Mouse (Mus musculus) heart, postnatal 14 days (tissue): Measurements from ENCODE around the gene Synj1. TPM values are rescaled to one million over a fixed set of nuclear protein-coding genes. Genes with fewer than 3 reads are reported as not detected.

Experiments used
- DNase-seq, 2 experiments: peaks; one replicate each; pipeline ENCODE4 v3.0.0; 2021 to 2022
- intact Hi-C: fragments of 180-260 bp; cut with DNase I; formaldehyde crosslinking; loops from one replicate; pipeline ENCODE4 v1.15.1; 2025
- long read RNA-seq, 2 experiments: library from polyadenylated mRNA; stranded (forward); transcript quantifications; one replicate each; pipeline ENCODE4 v2.0.0; 2021
- total RNA-seq, 2 experiments: library from RNA; stranded (reverse); gene quantifications; 2 replicates each; pipeline ENCODE4 v1.2.3; 2021

Gene Synj1
- 10 to 100 TPM; 28.6 to 32.5 TPM for total RNA-seq
- long read RNA-seq, experiment 1, partial matches to known transcripts, result 1 of 5 reads
- long read RNA-seq, experiment 1, other reads (novel, unspliced or antisense), result 4 of 5 reads
- long read RNA-seq, experiment 2, partial matches to known transcripts, result 2 of 3 reads
- long read RNA-seq, experiment 2, other reads (novel, unspliced or antisense), result 1 of 3 reads

DNA sequence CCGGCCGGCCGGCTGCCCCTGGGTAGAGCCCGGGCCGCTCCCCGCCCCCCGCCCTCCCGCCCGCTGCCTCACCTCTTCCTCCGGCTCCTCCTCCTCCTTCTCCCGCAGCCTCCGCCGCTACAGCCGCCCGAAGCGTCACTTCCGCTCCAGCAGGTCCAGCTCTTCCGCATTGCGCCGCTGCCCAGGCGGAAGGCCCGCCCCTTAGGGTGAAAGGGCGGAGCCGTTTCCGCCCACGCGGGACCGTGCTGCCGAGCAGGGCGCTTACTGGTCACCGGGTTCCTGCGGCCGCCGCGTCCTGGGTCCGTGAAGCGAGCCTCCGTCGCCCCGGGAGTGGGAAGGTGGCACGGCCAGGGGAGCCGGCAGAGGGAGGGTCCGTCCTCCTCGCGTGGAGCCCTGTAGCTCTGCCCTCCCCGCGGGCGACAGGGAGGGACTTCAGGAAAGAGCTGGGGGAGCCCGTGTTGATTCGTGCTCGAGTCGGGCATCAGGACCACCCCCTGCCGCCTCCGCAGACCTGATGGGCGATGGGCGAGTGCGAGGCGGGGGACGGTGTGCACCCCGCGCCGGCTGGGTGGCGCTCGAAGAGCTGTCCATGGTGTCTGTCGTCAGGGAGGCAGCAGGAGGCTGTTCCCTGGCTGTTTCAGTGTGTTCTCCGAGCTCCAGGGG is at the start of gene Synj1:
TSS of gene Synj1 (minus strand) at position 288 of the 663 bp plus-strand sequence.
- intact Hi-C loops, result loop anchor here (2.0 to 5.0 kb wide), 2 partner anchors 76 to 184 kb away; partner anchors contain the start of genes Cfap298 and Eva1c
- DNase-seq, result peak; percentile 93 to 95

DNA sequence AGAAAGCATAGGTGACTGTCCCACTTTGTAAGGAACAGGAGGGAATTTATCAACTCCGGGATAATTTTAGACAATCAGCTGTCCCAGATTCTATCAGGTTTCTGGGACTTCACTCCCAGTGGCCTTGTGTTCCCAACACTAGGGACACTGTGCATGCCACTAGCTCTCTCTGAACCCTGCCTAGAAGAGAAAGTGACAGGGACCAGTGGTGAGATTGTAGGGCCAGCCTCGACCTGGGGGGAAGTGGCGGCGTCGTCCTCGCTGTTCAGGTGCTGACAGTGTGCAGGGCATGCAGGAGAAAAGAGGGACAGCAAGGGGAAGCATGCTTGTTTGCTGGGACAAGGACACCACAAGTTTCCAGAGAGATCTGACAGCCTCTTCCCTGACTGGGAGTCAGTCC is 46.6 kb upstream of the Synj1 start:
- no peak for DNase-seq
- intact Hi-C loops, result no loop called here

DNA sequence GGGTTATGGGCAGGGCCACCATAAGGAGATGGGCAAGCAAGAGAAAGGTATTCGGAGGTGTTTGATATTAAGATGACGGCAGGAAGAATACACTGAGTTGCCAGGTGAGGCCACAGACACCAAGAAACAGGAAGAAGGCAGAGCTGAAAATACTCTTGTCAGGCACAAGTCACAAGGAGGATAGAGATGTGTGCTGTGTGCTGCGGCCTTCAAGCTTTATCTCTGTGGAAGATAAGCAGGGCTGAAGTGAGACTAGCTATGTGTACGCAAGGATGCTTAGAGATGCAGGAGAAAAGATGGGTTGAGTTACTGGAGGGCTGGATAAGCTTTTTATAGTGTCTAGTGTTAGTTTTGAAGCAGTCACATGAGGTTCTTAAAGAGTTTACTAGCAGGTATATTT is 46.2 kb upstream of the Synj1 start:
- intact Hi-C loops, result no loop called here

DNA sequence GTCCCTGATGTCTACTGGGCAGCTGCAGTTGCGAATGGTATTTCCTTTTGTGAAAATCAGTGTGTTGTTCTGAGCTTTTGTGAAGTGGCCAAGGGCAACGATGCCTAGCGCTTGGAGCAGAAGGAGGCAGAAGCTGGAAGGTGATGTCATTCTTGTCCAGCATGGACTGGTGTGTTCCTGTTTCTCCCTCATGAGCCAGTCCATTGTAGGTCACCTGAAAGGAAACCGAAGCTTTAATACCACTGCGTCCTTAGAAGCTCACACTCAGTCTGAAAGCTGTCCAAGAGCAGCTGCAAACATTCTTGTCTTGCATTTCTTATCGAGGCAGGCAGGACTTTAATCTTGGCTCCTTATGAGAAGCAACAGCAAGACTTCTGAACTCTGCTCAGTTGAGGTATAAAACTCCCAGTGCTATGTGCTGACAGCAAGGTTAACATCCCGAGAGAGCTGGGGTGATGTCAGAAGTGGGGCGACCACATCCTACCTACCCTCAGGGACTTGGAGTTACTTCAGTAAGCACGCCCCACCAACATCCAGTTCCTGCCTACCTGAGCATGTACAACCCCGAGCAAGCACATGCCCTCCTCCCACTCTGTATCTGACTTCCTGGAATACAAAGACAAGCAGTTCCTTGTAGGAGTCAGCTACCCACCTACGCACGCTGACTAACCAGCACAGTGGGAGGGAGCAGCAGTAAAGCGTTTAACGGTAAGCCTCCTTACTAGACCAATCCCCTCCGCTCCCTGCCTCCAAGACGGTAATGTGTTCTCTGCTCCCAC is 45.1 kb upstream of the Synj1 start:
- no peak for DNase-seq
- intact Hi-C loops, result no loop called here

More for the DNA sequence above, 46.2 kb upstream of the Synj1 start:
- DNase-seq, result no peak

DNA sequence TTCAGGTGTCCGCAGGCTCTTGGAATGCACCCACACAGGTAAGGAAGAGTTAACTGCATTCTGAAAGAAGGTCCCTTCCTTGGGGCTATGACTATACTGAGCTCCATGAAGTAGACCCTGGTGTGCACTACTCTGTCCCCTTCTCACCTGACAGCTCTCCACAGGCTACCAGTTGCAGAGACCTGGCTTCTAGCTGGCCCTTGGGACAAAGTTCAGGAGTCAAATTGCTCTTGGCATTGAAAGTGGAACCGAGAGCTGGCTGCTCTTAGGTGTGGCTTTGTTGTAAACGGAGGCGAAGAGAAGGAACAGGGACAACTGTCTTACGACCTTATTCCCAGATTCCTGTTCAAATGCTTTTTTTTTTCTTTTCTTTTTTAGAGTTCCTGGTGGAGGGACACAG is 44.0 kb upstream of the Synj1 start:
- no peak for DNase-seq
- intact Hi-C loops, result no loop called here

DNA sequence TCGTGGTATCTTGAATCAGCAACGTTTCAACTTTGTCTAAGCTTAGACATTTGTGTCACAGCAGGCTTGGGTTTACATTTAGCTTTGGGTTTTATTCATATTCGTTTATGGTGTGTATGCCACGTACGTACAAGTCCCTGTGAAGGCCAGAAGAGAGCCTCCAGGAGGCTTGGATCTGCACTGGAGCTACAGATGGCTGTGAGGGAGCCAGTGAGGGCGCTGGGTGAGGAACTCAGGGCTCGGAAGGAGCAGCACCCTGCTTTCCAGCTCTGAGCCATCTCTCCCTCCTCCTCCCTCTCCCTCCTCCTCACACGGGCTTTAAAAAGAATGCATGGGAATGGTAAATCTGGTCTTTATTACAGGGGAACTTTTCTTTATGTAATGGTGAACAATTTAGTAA is 42.5 kb upstream of the Synj1 start:
- DNase-seq, result no peak
- intact Hi-C loops, result no loop called here

DNA sequence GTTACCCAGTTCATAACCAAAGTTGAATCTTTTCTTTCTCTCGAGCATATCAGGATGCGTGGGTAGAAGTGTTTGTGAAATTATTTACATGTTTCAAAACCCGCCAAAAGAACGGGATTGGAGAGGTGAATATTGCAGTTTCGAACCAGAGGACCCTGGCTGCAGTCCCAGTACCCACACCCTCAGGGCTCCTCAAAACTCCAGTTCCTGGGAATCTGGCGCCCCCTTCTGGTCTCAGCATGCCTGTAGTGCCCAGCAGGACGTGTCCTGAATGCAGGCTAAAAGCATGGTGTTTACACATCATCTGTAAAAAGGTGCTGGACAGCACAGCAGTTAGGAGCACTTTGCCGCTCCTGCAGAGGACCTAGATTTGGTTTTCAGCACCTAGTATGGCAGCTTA is 34.4 kb upstream of the Synj1 start:
- peak; percentile 47 to 64 for DNase-seq
- intact Hi-C loops, result loop anchor here (2.0 to 10.0 kb wide), 2 partner anchors 27 to 761 kb away; partner anchors contain the start of gene Scaf4

DNA sequence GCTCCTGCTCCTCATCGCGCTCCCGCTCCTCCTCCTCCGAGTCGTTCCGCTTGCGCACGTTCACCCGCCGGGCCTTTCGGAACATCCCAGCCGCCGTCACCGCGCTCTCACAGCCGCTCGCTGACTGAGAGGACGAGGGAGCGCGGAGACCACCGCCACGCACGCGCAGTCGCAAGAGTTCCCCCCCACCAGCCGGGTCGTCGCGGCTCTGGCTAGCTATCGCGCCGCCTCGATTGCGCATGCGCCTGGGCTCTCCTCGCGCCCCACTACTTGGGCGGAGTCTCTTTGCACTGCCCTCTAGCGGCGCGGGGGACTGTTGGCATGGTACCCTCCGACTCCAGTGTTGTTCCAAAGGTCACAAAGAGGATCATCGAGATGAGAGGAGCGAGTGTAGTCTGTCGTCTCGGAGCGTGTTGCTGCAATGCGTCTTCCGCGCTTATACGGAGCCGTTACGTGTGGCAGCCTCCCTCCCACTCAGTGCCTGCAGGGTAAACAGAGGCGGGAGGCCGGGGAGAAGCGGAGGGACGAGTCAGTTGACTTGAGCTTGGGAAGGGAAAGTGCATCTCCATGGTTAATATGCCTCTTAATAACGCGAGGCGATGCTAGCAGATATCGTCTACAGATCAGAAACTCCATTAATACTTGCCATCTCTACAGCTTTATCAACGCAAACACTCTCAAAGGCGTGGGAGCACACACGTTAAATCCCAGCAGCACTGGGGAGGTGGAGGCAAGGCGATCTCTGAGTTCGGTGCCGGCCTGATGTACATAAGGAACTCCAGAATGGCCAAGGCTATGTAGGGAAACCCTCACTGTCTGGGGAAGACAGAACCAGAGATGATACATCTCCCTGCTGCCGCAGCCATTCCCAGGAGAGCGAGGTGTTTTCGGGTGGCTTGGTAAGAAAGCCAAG is 33.4 kb upstream of the Synj1 start, which contains the start of gene Paxbp1:
TSS of gene Paxbp1 (minus strand) at position 274 of the 913 bp plus-strand sequence.
- peak; percentile 99 to 100 for DNase-seq
- intact Hi-C loops, result loop anchor here (2.0 to 10.0 kb wide), 2 partner anchors 28 to 760 kb away; partner anchors contain the start of gene Scaf4

DNA sequence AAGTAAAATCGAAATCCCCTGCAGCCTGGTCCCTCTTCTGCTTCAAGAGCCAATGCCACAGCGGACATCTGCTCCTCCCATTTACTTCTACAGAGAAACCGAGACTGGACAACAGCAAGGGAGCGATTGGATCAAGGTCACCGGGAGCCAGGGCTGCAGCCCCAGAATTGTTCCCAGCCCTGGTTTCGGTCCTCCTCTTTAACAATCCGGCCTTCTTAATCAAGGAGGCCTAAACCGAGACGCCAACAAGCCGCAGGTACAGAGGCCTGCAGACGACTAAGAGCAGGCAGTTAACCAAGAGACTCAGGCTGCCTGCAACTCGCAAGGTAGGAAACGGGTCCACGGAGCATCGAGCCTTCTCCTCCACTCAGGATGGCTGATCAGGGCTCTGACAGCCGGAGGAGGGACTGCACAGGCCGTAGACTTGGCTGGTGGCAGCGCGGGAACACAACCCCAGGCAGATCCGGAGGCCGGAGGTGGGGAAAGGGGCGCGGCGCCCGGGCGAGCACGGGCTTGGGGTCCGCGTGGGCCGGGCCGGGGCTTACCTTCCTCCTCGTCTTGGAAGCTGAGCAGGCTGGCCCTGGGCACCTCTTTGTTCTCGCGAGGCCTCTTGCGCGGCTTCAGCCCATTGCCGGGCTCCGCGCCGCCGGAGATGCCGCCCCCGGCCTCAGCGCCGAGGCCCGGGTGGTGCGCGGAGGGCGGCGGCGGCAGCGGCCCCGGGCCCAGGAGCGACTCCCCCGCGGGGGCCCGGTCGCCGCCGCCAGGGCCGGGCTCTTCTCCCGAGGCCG is 32.5 kb upstream of the Synj1 start:
- peak; percentile 59 to 64 for DNase-seq
- intact Hi-C loops, result loop anchor here (2.0 to 10.0 kb wide), 2 partner anchors 29 to 759 kb away; partner anchors contain the start of gene Scaf4

DNA sequence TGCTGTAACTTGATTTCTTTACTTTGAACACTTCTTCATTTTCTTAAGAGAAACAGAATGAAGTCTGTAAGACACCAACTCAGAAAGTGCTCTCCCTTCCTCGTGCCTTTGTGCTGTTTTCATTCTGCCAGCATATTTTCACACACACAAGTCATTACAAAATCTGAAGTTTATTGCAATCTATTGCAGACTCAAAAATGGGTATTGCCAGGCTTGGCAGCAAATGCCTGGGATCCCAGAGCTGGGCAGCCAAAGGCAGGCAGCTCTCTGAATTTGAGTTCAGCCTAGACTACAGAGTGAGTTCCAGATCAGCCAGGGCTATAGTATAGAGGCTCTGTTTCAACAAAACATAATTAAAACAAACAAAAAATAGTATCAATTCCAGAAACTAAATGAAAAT is 31.5 kb upstream of the Synj1 start:
- DNase-seq, result no peak
- intact Hi-C loops, result loop anchor here (10.0 kb wide), 1 partner anchor 758 kb away; the partner anchor contains the start of gene Scaf4

DNA sequence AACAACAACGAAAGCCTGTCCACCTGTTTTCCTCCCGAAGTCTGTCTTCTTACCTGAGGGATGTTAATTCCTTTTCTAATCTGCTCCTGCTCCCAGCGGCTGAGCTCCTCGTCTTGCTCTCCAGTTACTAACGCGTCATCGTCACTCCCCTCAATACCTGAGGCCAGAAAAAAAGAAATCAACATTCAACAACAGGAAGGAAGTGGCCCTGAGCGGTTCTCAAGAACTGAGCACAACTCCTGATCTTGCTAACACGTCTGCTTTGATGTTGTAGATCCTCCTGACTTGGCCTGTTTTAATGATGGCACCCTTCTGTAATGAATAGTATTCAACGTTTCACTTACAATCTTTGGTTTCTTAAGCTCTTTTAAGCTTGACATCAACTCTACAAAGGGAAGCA is 24.8 kb upstream of the Synj1 start:
- DNase-seq, result no peak
- intact Hi-C loops, result no loop called here

DNA sequence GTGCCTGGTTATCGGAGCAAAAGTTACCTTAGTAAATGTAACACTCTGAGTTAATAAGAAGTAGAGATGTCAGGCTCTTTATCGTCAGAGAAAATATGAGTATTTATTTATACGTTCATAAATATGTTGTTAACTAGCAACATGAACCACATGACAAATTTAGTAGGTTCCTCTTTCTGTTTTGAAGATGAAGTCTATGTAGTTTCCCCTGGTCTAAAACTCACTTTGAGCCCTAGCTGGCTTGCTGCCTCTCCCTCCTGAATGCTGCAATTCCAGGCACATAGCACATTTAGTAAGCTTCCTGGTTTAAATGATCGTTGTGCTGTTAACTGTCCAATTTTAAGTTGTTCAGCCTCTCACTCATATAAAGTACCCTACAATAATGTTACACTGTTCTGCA is 19.6 kb upstream of the Synj1 start:
- DNase-seq, result no peak
- intact Hi-C loops, result no loop called here

DNA sequence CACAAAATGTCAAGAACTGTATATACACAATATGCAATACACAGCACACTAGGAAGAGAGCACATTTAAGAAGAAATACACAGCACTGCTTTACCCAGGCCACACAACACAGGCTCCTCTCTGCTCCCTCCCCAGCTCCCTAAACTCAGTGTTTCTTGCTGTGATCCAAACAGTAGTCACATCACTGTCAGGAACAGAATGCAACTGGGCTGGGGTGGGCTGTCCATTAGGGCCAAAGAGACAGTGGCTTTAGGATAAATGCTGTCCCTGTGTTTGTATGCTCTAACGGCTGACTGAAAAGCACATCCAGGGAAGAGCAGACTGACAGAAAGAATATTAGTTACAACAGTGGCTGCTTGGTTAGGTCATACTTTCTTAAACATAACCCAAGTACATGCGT is 18.8 kb upstream of the Synj1 start:
- intact Hi-C loops, result no loop called here
- no peak for DNase-seq

DNA sequence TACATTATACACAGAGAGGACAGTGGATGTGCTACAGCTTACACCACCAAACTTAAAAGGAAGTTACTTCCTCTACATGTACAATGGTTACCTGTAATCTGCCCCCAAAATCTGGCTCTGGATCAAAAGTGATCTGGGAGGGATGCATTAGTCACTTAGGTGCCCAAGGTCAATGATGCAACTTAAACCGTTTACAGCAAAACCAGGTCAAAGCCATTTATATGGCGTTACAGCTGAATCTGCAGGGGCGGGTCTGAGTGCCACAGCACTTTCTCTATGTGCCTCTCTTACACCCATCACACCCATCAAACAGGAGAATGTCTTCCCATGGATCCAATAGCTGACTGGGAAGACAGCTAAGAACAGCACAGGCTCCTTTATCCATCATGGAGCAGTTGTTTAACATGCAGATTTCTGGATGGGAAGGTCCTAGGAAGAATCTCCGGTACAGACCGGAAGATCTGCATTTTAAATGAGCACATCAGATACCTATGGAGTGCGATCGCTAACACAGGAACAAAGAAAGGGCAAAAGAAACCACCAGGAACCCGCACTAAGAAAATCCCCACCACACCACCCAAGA is 18.1 kb upstream of the Synj1 start:
- no peak for DNase-seq

DNA sequence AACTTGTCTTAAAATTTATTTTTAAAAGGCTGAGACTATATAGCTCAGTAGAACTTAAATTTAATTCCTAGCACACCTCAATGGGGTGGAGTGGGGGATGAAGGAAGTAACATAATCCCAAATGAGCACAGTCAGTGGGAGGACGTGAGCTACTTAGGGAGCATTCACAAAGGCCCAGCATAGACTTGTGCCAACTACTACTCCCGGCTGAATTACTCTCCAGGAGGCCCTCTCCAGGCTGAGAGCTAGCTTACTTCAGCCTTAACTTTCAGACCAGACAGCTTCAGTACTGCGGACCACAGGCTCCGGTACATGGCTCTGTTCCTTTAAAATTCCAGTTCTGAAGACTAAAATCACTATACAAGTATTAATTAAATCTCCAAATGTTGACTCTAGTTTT is 15.2 kb upstream of the Synj1 start:
- intact Hi-C loops, result no loop called here
- no peak for DNase-seq

More for the DNA sequence above, 18.1 kb upstream of the Synj1 start:
- intact Hi-C loops, result no loop called here

DNA sequence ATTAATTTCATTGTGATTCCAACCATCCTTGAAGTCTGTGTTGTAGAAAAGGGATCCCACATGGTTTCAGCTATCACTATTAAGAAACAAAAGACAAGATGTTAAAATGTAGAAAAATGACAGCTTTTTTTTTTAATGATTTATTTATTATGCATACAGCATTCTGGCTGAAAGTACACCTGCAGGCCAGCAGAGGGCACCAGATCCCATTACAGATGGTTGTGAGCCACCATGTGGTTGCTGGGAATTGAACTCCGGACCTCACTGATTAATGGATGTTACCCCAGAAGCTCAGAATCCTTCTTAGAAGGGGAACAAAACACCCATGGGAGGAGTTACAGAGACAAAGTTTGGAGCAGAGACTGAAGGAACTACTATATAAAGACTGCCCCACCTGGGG is 12.3 kb upstream of the Synj1 start:
- DNase-seq, result peak in 1 of 2 experiments; percentile 20
- intact Hi-C loops, result loop anchor here (5.0 kb wide), 1 partner anchor 49 kb away; no protein-coding TSS in a partner anchor

DNA sequence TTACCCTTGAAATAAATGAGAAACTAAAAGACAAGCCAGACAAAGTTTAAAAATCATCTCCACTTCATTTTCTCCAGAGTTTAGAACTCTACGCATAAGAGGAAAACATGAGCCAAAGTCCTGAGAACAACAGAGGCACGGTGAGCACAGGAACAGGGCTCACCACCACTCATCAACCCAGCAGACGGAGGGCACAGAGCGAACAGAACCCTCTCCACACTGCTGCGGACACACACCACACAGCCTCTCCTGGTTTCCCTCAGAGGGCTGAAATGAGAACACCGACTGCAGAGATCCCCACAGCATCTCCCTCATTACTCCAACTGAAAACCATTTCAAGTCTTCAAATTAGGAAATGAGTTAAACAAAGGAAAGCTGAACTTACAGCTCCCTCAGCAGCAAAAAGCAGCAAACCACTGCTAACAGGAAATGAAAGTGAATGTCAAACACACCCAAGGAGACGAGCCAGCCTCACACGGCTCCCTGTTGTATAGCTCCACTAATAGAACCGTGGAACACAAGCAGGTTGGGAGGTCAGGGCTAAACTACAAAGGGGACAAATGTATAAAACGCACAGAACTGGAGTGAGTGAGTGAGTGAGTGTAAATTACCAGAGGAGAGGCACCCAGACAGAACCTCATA is 9.9 kb upstream of the Synj1 start:
- intact Hi-C loops, result loop anchor here (5.0 kb wide), 1 partner anchor 51 kb away; no protein-coding TSS in a partner anchor
- no peak for DNase-seq

DNA sequence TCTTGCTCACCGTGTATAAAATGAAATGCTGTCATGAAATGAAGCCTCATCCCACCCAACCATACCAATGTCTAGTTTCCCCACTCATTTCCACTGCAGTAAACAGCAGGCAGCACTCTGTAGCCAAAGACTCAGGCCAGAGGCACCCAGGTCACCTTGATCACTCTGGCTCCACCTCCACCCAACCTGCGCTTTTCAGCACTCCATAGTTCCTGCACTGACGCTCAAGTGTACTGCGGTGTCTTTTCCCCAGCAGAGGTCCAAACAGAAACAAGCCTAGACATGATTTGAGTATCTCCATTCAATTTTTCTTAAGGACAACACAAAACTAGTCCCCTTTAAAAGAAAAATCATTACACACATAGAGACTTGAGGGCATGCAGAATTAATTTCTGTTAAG is 8.4 kb upstream of the Synj1 start:
- DNase-seq, result no peak
- intact Hi-C loops, result no loop called here
